In the genomic region with DNA sequence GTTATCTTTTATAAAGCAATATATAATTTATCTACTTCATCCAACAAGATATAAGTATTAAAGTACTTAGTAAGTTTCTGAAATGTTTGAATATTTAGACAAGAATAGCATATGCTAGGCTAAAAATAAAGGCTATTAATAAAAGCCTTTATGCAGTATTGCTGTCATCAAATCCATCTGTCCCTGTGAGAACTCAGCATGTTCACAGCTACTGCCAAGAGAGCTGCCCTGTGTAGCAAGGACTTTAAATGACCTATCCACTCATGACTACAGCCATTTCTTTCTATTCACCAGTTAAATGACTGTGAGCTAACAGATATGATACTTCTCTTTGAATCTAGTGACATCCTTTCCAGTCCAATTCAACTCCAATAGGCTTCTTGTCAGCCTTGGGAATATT, we compare ENCODE assay signal across 17 mouse cellular contexts.
DNase-seq lines count a peak whose midpoint lies in the region; ATAC-seq lines count a peak whose summit lies in the region.
"Had no signal": no experiment of that assay in that cellular context is flagged by ENCODE, and none has a peak within 500 bp of the region (broad histone marks: within the 10 kb centered on the region; RNA-seq: fewer than 3 reads in every experiment).

No protein-coding gene starts in this region.

- no peak overlapping the region for H3K4me2 ChIP-seq in heart, embryonic 11.5 days
- H3K4me2 ChIP-seq: forebrain, embryonic 12.5 days; neural tube, embryonic 13.5 days had no signal

- H3K27me3 ChIP-seq in heart, embryonic 11.5 days (ENCODE audit: control insufficient read depth, insufficient read depth, low read length) = no peaks in the 10 kb centered on the region
- H3K27me3 ChIP-seq: CH12.LX; forebrain, embryonic 12.5 days; neural tube, embryonic 13.5 days had no signal

- H3K4me3 ChIP-seq in heart, embryonic 11.5 days (ENCODE audit: low read depth, low read length) = no peak overlapping the region
- H3K4me3 ChIP-seq: forebrain, embryonic 12.5 days; left cerebral cortex, adult 2 months; neural tube, embryonic 13.5 days had no signal

- H3K9me3 ChIP-seq in heart, embryonic 11.5 days (replicated peaks; ENCODE audit: control insufficient read depth, low read length) = no peaks in the 10 kb centered on the region
- H3K9me3 ChIP-seq: forebrain, embryonic 12.5 days; neural tube, embryonic 13.5 days had no signal

- H3K36me3 ChIP-seq in heart, embryonic 11.5 days (ENCODE audit: control insufficient read depth, insufficient read depth, low read length) = no peaks in the 10 kb centered on the region
- H3K36me3 ChIP-seq: forebrain, embryonic 12.5 days; neural tube, embryonic 13.5 days had no signal

- peak; percentile 13 to 50 for DNase-seq in heart, adult 18-20 months
- DNase-seq in left cerebral cortex, postnatal 4 days = peak; percentile 13
- DNase-seq in left cerebral cortex, adult 9 months (ENCODE audit: low spot score in 2 of 2) = no peak
- peak; percentile 74 to 88 for DNase-seq in cerebellum, postnatal 14 days
- DNase-seq in heart, postnatal 4 days = peak; percentile 9
- no peak for DNase-seq in frontal cortex, postnatal 10 days (ENCODE audit: low spot score in 2 of 2)
- no peak for DNase-seq in adrenal gland, adult 2 months
- DNase-seq: adrenal gland, postnatal 14 days; gastrocnemius, postnatal 25 days; kidney, adult 9 months; lung, postnatal 14 days; right cerebral cortex, postnatal 14 days had no signal

- no peak overlapping the region for H3K9ac ChIP-seq in heart, embryonic 11.5 days (ENCODE audit: low read depth, low read length)
- H3K9ac ChIP-seq: forebrain, embryonic 12.5 days; neural tube, embryonic 13.5 days had no signal

- no peaks in the 10 kb centered on the region for H3K4me1 ChIP-seq in heart, embryonic 11.5 days (ENCODE audit: control insufficient read depth, insufficient read depth, low read length)
- H3K4me1 ChIP-seq: forebrain, embryonic 12.5 days; neural tube, embryonic 13.5 days had no signal

- intact Hi-C loops in left cerebral cortex, postnatal 4 days (cut with DNase I) = no loop called here

- no peak overlapping the region for H3K27ac ChIP-seq in heart, embryonic 11.5 days (ENCODE audit: low read depth, low read length)
- H3K27ac ChIP-seq: forebrain, embryonic 12.5 days; left cerebral cortex, adult 2 months; neural tube, embryonic 13.5 days had no signal

- no peak for ATAC-seq in heart, embryonic 11.5 days (replicated peaks; ENCODE audit: insufficient number of reproducible peaks, low FRiP score, low TSS enrichment)

Comparison
In these comparisons a context has a peak if more than half of its experiments do, and no peak if none do; other contexts are left out.
1. DNase-seq: peak in heart, adult 18-20 months (2 of 2), left cerebral cortex, postnatal 4 days (single experiment), cerebellum, postnatal 14 days (2 of 2) and heart, postnatal 4 days (single experiment); none in left cerebral cortex, adult 9 months (0 of 2), frontal cortex, postnatal 10 days (0 of 2) and adrenal gland, adult 2 months (single experiment).